Mouse (Mus musculus): ENCODE data around the gene Furin. TPM values are rescaled to one million over a fixed set of nuclear protein-coding genes. Genes with fewer than 3 reads are reported as not detected.

Furin gene
- polyA plus RNA-seq, 1 experiment from 2014 or later: 27.3 TPM

DNA sequence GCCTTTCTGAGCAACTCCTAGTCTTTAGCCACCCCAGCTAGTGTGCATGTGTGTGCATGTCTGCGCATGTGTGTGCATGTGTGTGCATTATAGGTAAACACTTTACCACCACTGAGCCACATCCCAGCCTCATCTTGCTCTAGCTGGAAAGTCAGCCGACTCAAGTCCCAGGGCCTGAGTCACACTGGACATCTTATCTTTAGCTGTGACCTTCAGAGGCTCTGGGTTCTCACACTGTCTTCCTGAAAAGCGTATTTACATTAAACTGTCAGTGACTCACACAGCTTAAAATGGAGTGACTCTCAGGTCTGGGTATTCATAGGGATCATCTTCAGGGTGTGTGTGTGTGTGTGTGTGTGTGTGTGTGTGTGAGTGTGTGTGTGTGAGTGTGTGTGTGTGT lies 30.4 kb upstream of the Furin start:
- DNase-seq (ENCODE audit: low spot score) (no peak), ATAC-seq (peak; percentile 43; the same call in 1 of the 2 replicates)
- Histone ChIP-seq H3K9me3 (ENCODE audit: low read length) (no peaks in the 10 kb centered on the region), H3K27me3 (replicated peaks; ENCODE audit: insufficient read depth, low read length) (no peaks in the 10 kb centered on the region), H3K4me3 (ENCODE audit: low read depth, low read length) (no peak overlapping the region), H3K27ac (ENCODE audit: low read length) (no peak overlapping the region), H3K4me1 (ENCODE audit: insufficient read depth, low read depth, low read length) (no peaks in the 10 kb centered on the region), H3K36me3 (ENCODE audit: insufficient read depth, low read length) (no peaks in the 10 kb centered on the region), H3K4me2 (replicated peaks; ENCODE audit: low read depth, low read length) (no peak overlapping the region), H3K9ac (replicated peaks; ENCODE audit: low read depth) (no peak overlapping the region)
- 55% methylated on average over 3 of the region's 3 CpGs for WGBS
- TF ChIP-seq EP300 (IDR thresholded peaks at IDR 0.05) (no peak), CTCF (IDR thresholded peaks at IDR 0.05) (no peak)

DNA sequence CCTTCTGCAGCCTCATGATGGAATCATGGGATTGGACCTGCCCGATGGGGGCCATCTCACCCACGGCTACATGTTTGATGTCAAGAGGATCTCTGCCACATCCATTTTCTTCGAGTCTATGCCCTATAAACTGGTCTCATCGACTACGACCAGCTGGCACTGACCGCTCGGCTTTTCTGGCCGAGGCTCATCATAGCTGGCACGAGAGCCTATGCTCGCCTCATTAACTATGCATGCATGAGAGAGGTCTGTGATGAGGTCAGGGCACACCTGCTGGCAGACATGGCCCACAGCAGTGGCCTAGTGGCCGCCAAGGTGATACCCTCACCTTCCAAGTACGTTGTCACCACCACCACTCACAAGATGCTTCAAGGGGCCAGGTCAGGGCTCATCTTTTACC lies 24.4 kb upstream of the Furin start:
- WGBS: 88% methylated on average over 12 of the region's 12 CpGs
- DNase-seq (ENCODE audit: low spot score): no peak
- no peak for ATAC-seq

DNA sequence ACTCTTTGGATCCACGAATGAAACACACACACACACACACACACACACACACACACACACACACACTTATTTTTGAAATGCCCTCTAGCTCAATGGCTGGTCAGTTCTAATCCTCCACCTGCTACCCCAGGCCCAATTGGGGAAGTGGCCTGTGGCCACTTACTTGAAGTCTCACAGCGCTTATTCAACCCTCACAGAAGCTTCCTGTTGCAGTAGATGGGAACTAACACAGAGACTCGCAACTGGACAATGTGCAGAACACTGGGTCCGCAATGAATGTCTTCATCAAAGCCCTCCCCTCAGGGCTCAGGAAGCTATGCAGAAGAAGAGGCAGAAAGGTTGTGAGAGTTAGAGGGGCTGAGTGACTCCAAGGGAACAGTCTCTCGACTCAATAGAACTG lies 22.5 kb upstream of the Furin start:
- ATAC-seq: no peak
- Histone ChIP-seq H3K36me3 (ENCODE audit: insufficient read depth, low read length) (no peaks in the 10 kb centered on the region), H3K9me3 (ENCODE audit: low read length) (no peaks in the 10 kb centered on the region), H3K4me1 (ENCODE audit: insufficient read depth, low read depth, low read length) (0 out of 2 replicates have a peak, but pooled peaks cover 3% of the 10 kb centered on the region), H3K4me3 (ENCODE audit: low read depth, low read length) (no peak overlapping the region), H3K27ac (ENCODE audit: low read length) (no peak overlapping the region), H3K4me2 (replicated peaks; ENCODE audit: low read depth, low read length) (no peak overlapping the region), H3K27me3 (replicated peaks; ENCODE audit: insufficient read depth, low read length) (no peaks in the 10 kb centered on the region), H3K9ac (replicated peaks; ENCODE audit: low read depth) (no peak overlapping the region)
- no peak for TF ChIP-seq CTCF (IDR thresholded peaks at IDR 0.05)
- no peak for TF ChIP-seq EP300 (IDR thresholded peaks at IDR 0.05)
- WGBS: 75% methylated on average over 5 of the region's 5 CpGs
- no peak for DNase-seq (ENCODE audit: low spot score)

More for the DNA sequence above, 24.4 kb upstream of the Furin start:
- no peak overlapping the region for H3K27ac ChIP-seq (ENCODE audit: low read length)
- H3K36me3 ChIP-seq (ENCODE audit: insufficient read depth, low read length): no peaks in the 10 kb centered on the region
- H3K4me3 ChIP-seq (ENCODE audit: low read depth, low read length): no peak overlapping the region
- no peaks in the 10 kb centered on the region for H3K4me1 ChIP-seq (ENCODE audit: insufficient read depth, low read depth, low read length)
- H3K27me3 ChIP-seq (replicated peaks; ENCODE audit: insufficient read depth, low read length): no peaks in the 10 kb centered on the region
- H3K9ac ChIP-seq (replicated peaks; ENCODE audit: low read depth): no peak overlapping the region
- TF ChIP-seq CTCF (IDR thresholded peaks at IDR 0.05): no peak
- H3K9me3 ChIP-seq (ENCODE audit: low read length): no peaks in the 10 kb centered on the region
- no peak overlapping the region for H3K4me2 ChIP-seq (replicated peaks; ENCODE audit: low read depth, low read length)

DNA sequence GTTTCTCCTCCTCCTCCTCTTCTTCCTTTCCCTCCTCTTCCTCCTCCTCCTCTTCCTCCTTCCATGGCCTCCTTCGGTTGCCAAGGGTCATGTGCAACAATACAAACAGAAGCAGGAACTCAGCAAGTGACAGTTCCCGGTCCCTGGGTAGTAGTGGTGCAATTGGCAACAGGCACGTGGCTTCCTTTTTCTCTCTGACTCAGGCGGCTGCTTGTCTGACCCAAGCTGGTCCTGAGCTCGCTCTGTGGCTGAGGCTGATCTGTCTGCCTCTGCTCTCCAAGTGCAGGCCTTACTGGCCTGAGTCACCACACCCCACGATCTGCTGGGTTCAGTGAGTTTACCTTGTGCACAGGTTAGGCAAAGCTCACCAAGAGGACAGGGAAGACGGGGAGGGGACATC lies 21.1 kb upstream of the Furin start:
- Histone ChIP-seq H3K27me3 (replicated peaks; ENCODE audit: insufficient read depth, low read length) (no peaks in the 10 kb centered on the region), H3K9me3 (ENCODE audit: low read length) (no peaks in the 10 kb centered on the region), H3K4me2 (replicated peaks; ENCODE audit: low read depth, low read length) (no peak overlapping the region), H3K9ac (replicated peaks; ENCODE audit: low read depth) (no peak overlapping the region), H3K36me3 (ENCODE audit: insufficient read depth, low read length) (no peaks in the 10 kb centered on the region), H3K27ac (ENCODE audit: low read length) (no peak overlapping the region), H3K4me1 (ENCODE audit: insufficient read depth, low read depth, low read length) (0 out of 2 replicates have a peak, but pooled peaks cover 3% of the 10 kb centered on the region), H3K4me3 (ENCODE audit: low read depth, low read length) (no peak overlapping the region)
- DNase-seq (ENCODE audit: low spot score) (peak; percentile 47), ATAC-seq (peak; percentile 58)
- WGBS: 50% methylated on average over 7 of the region's 7 CpGs
- no peak for TF ChIP-seq CTCF (IDR thresholded peaks at IDR 0.05)
- TF ChIP-seq EP300 (IDR thresholded peaks at IDR 0.05): 0 out of 2 replicates have a peak, but pooled peaks have one; percentile 19

- DNase-seq (ENCODE audit: low spot score) (no peak), ATAC-seq (no peak)
- H3K27ac ChIP-seq (ENCODE audit: low read length): no peak overlapping the region
- H3K4me1 ChIP-seq (ENCODE audit: insufficient read depth, low read depth, low read length): 0 out of 2 replicates have a peak, but pooled peaks cover 3% of the 10 kb centered on the region
- 77% methylated on average over 6 of the region's 6 CpGs for WGBS
- H3K4me3 ChIP-seq (ENCODE audit: low read depth, low read length): no peak overlapping the region
- no peaks in the 10 kb centered on the region for H3K36me3 ChIP-seq (ENCODE audit: insufficient read depth, low read length)
- no peaks in the 10 kb centered on the region for H3K27me3 ChIP-seq (replicated peaks; ENCODE audit: insufficient read depth, low read length)
- peak; percentile 48 for TF ChIP-seq CTCF (IDR thresholded peaks at IDR 0.05)
- no peak for TF ChIP-seq EP300 (IDR thresholded peaks at IDR 0.05)
- H3K4me2 ChIP-seq (replicated peaks; ENCODE audit: low read depth, low read length): no peak overlapping the region
- H3K9ac ChIP-seq (replicated peaks; ENCODE audit: low read depth): no peak overlapping the region
- no peaks in the 10 kb centered on the region for H3K9me3 ChIP-seq (ENCODE audit: low read length)
Observed at GRCm38 (mm10) chr7:80424722-80425121, 19.5 kb upstream of the Furin start.

DNA sequence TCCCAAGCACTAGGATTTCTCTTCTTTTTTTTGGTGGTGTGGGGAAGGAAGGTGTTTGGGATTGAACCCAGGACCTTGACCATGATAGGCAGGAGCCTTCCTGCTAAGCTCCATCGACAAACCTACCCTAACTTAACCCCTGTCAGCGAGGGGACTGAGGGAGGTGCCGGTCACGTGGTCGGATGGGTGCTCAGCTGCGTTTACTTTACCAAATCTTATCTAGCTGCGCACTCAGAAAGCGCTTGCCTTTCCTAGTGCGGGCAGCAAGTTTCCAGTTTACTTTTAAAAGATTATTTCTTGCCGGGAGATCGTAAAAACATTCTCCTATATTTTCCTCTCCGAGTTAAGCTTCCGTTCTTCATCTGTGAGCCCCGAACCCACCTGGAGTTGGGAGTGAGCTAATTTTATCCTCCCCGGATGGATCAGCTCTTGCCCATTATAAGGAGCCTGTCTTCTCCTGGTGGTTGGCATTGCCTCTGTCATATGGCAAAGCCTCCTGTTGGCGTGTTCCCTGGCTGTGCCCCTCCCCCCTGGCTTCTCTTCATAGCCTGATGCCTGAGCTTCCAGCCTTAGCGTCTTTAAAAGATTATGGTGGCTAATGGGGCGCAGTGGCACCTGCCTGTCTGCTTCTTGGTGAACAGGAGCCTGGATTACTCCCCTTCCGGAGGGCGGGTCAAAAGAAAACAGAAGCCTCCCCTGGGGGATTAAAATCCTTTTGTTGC lies 17.7 kb upstream of the Furin start:
- ATAC-seq (peak; percentile 29; the same call in 1 of the 2 replicates), DNase-seq (ENCODE audit: low spot score) (no peak)
- no peak overlapping the region for H3K27ac ChIP-seq (ENCODE audit: low read length)
- H3K9ac ChIP-seq (replicated peaks; ENCODE audit: low read depth): no peak overlapping the region
- H3K9me3 ChIP-seq (ENCODE audit: low read length): no peaks in the 10 kb centered on the region
- TF ChIP-seq EP300 (IDR thresholded peaks at IDR 0.05) (no peak), CTCF (IDR thresholded peaks at IDR 0.05) (peak; percentile 13)
- 13% methylated on average over 20 of the region's 20 CpGs for WGBS
- H3K4me2 ChIP-seq (replicated peaks; ENCODE audit: low read depth, low read length): peak overlapping the region; percentile 43
- H3K4me3 ChIP-seq (ENCODE audit: low read depth, low read length): no peak overlapping the region
- H3K36me3 ChIP-seq (ENCODE audit: insufficient read depth, low read length): no peaks in the 10 kb centered on the region
- 0 out of 2 replicates have a peak, but pooled peaks cover 3% of the 10 kb centered on the region for H3K4me1 ChIP-seq (ENCODE audit: insufficient read depth, low read depth, low read length)
- no peaks in the 10 kb centered on the region for H3K27me3 ChIP-seq (replicated peaks; ENCODE audit: insufficient read depth, low read length)
